Mouse (Mus musculus) hindbrain, embryonic 12.5 days (tissue): Measurements from ENCODE around the gene Tmem81. TPM values are rescaled to one million over a fixed set of nuclear protein-coding genes. Genes with fewer than 3 reads are reported as not detected.

Source experiments
- ATAC-seq: fragments of 200-750 bp; cut with Nextera tagmentation; 2 replicates; pipeline ENCODE4 v1.8.0; 2017; ENCODE audit warnings: moderate TSS enrichment; ENCODE audit not compliant: low FRiP score
- H3K27ac ChIP-seq: fragments of 300-500 bp; sonication (generic); 2 replicates; pipeline ENCODE4 v1.5.1; 2016; ENCODE audit warnings: mild to moderate bottlenecking
- H3K27me3 ChIP-seq: fragments of 300-500 bp; sonication (generic); 2 replicates; pipeline ENCODE4 v1.6.1; 2016; ENCODE audit warnings: mild to moderate bottlenecking
- H3K36me3 ChIP-seq: fragments of 300-500 bp; sonication (generic); 2 replicates; pipeline ENCODE4 v1.6.1; 2016; ENCODE audit warnings: mild to moderate bottlenecking
- H3K4me1 ChIP-seq: fragments of 300-500 bp; sonication (generic); 2 replicates; pipeline ENCODE4 v1.6.1; 2016
- H3K4me2 ChIP-seq: fragments of 300-500 bp; sonication (generic); replicated peaks from 2 replicates; pipeline ENCODE4 v1.6.1; 2016; ENCODE audit warnings: mild to moderate bottlenecking
- H3K4me3 ChIP-seq: fragments of 300-500 bp; sonication (generic); 2 replicates; pipeline ENCODE4 v1.5.1; 2016; ENCODE audit warnings: mild to moderate bottlenecking
- H3K9ac ChIP-seq: fragments of 300-500 bp; sonication (generic); 2 replicates; pipeline ENCODE4 v1.6.1; 2016; ENCODE audit warnings: mild to moderate bottlenecking, moderate library complexity
- H3K9me3 ChIP-seq: fragments of 300-500 bp; sonication (generic); replicated peaks from 2 replicates; pipeline ENCODE4 v1.6.1; 2016; ENCODE audit warnings: mild to moderate bottlenecking
- WGBS: fragments of 180-500 bp; shearing (Covaris S2); methylation state at CpG from one replicate; pipeline ENCODE4 v1.1.7; 2016; 5-methylcytosine and 5-hydroxymethylcytosine counted together
- polyA plus RNA-seq: library from polyadenylated mRNA; unstranded; fragments of >200 nt; fragmentation: Nextera tagmentation; extraction: Ambion mirVana; gene quantifications from 2 replicates; pipeline ENCODE4 v1.2.1, GENCODE M21; 2016

The Tmem81 gene
- polyA plus RNA-seq, 1 experiment from 2014 or later: 1.5 TPM

DNA sequence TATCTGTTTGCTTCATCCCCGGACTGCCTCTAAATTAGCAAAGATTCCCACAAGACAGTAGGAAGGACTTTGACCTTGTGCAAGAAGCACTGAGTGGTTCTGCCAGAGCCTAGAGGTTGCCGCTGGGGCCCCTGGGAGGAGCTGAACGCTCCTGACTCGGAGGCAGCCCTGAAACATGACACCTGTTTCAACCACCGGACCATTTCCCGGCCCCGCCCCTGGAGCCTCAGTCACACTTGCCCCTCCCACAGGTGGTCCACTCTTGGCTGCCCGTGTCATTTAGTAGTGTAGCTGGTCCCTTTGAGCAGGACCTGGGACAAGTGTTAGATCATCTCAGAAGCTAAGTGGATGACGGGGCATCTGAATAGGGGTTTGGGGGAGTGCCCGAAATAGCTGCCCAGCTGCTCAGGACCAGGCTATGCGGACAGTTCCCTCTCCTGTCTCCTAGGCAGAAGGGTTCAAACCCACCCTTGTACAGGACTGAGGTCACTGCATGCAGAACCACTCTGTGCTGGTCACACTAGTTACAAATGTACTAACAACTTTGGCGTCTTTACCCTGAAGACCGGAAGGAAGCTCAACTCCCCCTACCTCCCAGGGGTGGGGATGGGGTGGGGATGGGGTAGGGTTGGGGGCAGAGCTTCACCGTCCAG is 35.3 kb downstream of the Tmem81 start:
- WGBS: 4% methylated on average over 14 of the region's 14 CpGs
- Histone ChIP-seq H3K9ac (peak overlapping the region; percentile 63), H3K4me2 (peak overlapping the region; percentile 57), H3K9me3 (no peaks in the 10 kb centered on the region), H3K27me3 (peaks cover 58% of the 10 kb centered on the region), H3K4me3 (peak overlapping the region; percentile 43), H3K36me3 (no peaks in the 10 kb centered on the region), H3K4me1 (peaks cover 46% of the 10 kb centered on the region), H3K27ac (peak overlapping the region; percentile 52; the same call in 1 of the 2 replicates)
- 0 out of 2 replicates have a peak, but pooled peaks have one; percentile 20 for ATAC-seq

DNA sequence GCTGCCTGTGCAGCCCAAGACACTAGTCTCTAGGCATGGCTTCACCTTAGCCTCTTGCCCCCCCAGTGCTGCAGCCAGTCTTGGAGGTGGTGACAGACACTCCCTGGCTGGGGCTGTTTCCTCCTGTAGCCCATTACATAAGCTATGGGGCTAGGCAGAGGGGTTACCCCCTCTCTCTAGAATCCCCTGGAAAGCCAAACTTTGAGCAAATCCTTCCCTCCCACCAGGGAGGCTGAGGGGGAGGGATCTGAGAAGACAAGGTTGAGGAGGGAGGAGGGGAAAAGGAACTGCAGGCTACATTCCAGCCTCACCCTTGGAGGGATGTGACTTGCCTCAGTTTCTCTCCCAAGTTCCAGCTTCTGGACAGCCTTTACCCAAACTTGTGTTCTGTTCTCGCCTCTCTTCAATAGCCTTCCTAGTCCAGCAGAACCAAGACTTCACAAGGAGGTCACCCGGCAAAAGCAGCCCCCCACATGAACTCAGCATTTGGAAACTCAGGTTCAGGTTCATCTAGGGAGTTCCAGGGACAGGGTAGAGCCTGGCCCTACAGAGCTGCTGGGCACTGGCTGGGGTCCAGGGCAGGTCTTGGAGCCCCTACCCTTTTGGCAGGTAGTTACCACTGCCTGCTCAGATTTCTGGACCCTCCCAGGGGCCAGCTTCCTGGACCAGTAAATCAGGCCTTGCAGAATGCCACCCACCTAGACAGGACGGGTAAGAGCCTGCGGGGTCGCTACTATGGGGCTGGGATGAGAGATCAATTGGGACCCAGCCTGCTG is 36.0 kb downstream of the Tmem81 start:
- peaks cover 58% of the 10 kb centered on the region for H3K27me3 ChIP-seq
- peak overlapping the region; percentile 71 for H3K27ac ChIP-seq
- ATAC-seq: peak; percentile 26
- peak overlapping the region; percentile 57 for H3K4me2 ChIP-seq
- H3K9me3 ChIP-seq: no peaks in the 10 kb centered on the region
- H3K4me1 ChIP-seq: peaks cover 44% of the 10 kb centered on the region
- peak overlapping the region; percentile 43 for H3K4me3 ChIP-seq
- 8% methylated on average over 5 of the region's 5 CpGs for WGBS
- no peaks in the 10 kb centered on the region for H3K36me3 ChIP-seq
- peak overlapping the region; percentile 63 for H3K9ac ChIP-seq

DNA sequence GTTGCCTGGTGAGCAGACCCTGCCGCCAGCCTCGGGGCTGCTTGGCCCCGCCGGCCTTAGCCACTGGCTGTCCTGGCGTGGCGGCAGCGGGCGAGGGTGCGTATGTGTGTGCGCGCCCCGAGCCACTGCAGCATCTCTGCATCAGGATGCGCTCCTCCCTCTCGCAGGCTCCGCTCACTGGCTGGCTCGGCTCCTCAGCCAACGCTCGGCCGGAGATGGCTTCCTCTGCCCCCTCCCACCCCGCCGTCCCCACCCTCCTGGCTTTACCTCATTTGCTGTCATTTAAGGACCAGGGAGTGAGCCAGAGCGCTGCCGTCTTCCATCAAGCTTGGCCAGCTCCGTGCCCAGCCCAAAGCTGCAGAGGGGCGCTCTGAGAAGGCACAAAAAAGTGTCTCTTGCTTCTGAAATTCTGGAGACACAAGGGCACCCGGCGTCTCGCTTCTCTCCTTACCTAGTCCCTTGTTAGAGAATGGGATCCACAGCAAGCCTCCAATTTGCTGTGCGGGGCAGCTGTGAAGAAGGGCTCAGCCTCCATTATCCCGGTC is 36.8 kb downstream of the Tmem81 start, which contains the start of gene Cntn2:
TSS of gene Cntn2 (minus strand) at position 495 of the 545 bp plus-strand sequence.
- ATAC-seq: peak; percentile 79
- H3K27me3 ChIP-seq: peaks cover 58% of the 10 kb centered on the region
- H3K9ac ChIP-seq: peak within 1 kb of the TSS; percentile 63
- H3K4me2 ChIP-seq: peak within 1 kb of the TSS; percentile 57
- whole genome bisulfite sequencing: 2% methylated on average over 28 of the region's 30 CpGs
- H3K4me1 ChIP-seq: peaks cover 40% of the 10 kb centered on the region
- no peaks in the 10 kb centered on the region for H3K9me3 ChIP-seq
- no peaks in the 10 kb centered on the region for H3K36me3 ChIP-seq
- peak within 1 kb of the TSS; percentile 43 for H3K4me3 ChIP-seq
- peak within 1 kb of the TSS; percentile 71 for H3K27ac ChIP-seq

DNA sequence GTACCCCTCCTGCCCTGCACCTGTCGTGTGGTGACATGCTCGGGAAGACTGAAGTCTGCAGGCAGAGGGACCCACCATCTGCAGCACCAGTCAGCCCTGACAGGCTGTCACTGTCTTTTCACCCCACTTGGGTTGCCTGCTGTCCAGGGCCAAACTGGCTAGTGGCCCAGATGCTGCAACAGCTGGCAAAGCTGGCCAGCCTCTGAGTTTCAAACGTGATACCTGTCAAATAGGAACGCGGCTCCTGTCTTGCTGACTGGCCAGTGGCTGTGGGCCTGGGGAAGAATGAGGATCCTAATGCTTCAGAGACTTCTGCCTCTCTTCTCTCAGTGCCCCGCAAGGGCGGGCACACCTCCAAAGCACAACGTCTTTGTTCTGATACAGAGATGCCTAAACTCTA is 37.8 kb downstream of the Tmem81 start:
- ATAC-seq: no peak
- Histone ChIP-seq H3K9me3 (no peaks in the 10 kb centered on the region), H3K4me1 (peaks cover 42% of the 10 kb centered on the region), H3K9ac (no peak overlapping the region), H3K4me3 (no peak overlapping the region), H3K27me3 (peaks cover 57% of the 10 kb centered on the region), H3K27ac (no peak overlapping the region), H3K4me2 (no peak overlapping the region), H3K36me3 (no peaks in the 10 kb centered on the region)
- WGBS: 67% methylated on average over 8 of the region's 8 CpGs

- H3K27ac ChIP-seq: peak overlapping the region; percentile 88
- H3K36me3 ChIP-seq: no peaks in the 10 kb centered on the region
- H3K4me3 ChIP-seq: no peak overlapping the region
- ATAC-seq: peak; percentile 59
- H3K9me3 ChIP-seq: no peaks in the 10 kb centered on the region
- peaks cover 60% of the 10 kb centered on the region for H3K4me1 ChIP-seq
- no peak overlapping the region for H3K9ac ChIP-seq
- H3K4me2 ChIP-seq: no peak overlapping the region
- 17% methylated on average over 9 of the region's 9 CpGs for WGBS
- H3K27me3 ChIP-seq: no peaks in the 10 kb centered on the region
Measured at GRCm38 (mm10) chr1:132557901-132558631, 52.0 kb downstream of the Tmem81 start.

Other genes with a start within 250 kb of the Tmem81 start
- 5.1 and 5.3 TPM in 2 replicates for gene Klhdc8a, start 207.6 kb upstream of the Tmem81 start, polyA plus RNA-seq
- gene Nuak2, start 190.1 kb upstream of the Tmem81 start, polyA plus RNA-seq: 29.7 and 30.0 TPM in 2 replicates
- gene Tmcc2, start 114.9 kb upstream of the Tmem81 start, polyA plus RNA-seq: 36.3 and 37.8 TPM in 2 replicates
- gene Dstyk, start 88.7 kb upstream of the Tmem81 start, polyA plus RNA-seq: 14.3 and 14.6 TPM in 2 replicates
- gene Rbbp5, start 28.9 kb upstream of the Tmem81 start, polyA plus RNA-seq: 53.7 and 53.8 TPM in 2 replicates
- gene Cntn2, start 37.0 kb downstream of the Tmem81 start, polyA plus RNA-seq: 83.8 and 88.4 TPM in 2 replicates
- gene Nfasc, start 235.6 kb downstream of the Tmem81 start, polyA plus RNA-seq: 50.6 and 50.7 TPM in 2 replicates